Mouse (Mus musculus): ENCODE data around the gene Kctd10. TPM values are rescaled to one million over a fixed set of nuclear protein-coding genes. Genes with fewer than 3 reads are reported as not detected.

The Kctd10 gene
- polyA plus RNA-seq, 1 experiment, result 85.6 TPM

DNA sequence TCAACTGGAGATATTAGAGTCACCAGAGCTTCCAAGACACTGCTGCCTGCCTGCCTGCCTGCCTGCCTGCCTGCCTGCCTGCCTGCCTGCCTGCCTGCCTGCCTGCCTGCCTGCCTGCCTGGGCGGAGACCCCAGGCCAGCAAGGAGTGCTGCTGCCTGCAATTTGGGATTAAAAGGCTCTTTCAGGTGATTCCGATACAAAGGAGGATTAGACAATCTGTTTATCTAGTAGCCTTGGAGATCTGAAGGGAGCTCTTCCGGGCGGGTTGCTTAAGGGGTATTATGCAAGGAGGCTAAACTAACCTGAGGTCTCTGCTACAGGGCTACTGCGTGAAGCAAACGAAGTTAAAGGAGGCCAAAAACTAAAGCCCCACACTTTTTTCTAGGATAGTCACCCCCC, 1.4 kb downstream of the Kctd10 start:
- DNase-seq (ENCODE audit: low read depth), result no peak

DNA sequence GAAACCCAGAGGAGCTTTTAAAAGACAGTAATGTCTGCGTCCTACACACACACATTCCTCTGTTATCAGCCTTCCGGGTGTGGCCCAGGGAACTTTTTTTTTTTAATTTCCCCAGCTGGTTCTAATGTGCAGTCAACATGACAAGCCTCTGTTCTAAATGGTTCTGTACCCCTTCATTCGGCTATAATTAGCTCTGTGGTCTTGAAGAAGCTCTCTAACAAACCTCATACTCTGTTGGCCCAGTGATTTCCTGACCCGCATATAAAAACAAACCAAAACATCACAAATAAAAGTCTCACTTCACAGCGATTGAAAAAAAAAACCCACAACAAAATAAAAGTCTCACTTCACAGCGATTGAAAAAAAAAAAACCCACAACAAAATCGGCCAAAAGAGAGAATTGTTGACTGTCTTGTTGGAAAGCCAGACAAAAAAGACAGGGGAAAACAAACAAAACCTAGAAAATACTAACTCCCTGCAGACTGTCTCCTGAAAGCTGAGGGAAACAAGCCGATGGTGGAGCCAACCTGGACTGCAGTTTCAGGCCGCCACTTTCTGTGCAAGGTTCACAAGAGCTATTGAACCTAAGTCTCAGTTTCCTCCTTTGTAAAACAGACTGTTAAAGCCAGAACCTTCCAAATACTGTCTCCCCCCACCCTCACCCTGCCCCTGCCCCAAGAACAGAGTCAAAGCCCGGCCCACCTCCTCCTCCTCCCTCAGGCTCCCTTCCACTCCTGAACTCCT, 2.0 kb downstream of the Kctd10 start:
- DNase-seq (ENCODE audit: low read depth), result no peak

DNA sequence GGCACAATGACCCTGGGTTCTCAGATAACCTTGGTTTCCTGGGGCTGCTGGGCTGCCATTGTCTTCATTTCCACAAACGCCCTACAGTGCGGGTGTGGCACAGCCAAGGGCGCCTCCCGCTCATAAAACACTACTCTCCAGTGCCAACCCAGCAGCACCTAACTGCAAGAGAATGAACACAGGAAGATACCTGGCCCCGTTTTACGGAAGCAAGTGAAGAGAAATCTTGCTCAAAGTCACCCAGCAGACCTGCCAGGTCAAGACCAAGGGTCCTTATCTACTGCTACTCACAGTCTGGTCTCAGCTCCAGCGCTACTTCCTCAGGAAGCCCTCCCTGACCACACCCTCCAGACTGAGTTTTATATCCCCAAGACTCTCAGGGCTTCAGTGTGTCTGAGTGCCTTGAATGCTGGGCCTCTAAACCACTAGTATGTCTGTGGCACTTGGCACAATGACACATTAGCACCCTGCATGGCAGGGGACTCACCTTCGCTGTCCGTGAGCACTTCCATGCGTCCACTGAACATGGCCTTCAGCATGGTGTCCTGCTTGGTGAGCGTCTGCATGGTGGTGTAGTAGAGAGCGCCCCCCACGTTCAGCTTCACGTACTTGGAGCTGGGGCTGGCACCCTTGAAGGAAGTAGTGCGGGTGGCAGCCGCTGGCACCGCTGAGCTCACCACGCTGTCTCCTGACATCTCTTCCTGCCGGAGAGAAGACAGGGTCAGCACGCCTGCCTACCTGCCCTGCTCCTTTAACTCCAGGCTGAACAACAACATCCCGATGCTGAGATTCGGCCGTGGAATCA, 5.7 kb downstream of the Kctd10 start:
- no peak for DNase-seq (ENCODE audit: low read depth)

DNA sequence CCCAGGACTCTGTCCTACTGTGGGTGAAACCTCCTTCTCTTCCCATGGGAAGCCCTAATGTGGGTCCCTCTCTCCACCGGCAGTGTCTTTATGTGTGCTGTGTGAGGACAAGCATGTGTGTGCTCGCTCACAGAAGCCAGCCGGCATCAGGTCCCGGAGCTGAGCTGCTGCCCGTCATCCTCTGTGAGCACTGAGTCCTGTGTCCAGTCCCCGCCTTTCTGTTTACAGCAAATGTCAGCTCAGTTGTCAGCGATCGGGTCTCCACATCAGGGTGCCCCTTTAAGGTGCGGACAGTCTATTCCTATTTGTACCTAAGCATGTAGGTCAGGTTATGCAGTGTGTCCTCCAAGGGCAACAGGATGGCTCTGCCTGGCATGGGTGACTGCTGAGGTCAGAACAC, 6.7 kb downstream of the Kctd10 start:
- DNase-seq (ENCODE audit: low read depth), result no peak

DNA sequence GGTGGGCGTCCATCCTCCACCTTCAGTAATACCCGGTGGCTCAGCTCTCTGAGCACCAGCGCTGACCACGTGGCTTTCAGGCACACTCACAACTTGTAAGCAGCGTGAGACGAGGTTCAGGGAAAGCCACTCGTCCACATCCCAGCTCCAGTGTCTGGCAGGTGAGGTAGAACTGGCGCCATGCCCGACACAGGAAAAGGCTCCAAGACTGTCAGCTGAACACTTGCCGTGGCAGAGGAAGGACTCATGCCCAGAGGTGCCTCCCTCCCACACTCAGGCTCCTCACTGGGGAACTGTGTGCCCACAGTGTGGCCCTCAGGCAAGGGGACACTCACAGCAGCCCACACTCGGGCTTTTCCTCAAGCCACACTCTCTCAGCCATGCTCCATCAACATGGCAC, 7.1 kb downstream of the Kctd10 start:
- no peak for DNase-seq (ENCODE audit: low read depth)

DNA sequence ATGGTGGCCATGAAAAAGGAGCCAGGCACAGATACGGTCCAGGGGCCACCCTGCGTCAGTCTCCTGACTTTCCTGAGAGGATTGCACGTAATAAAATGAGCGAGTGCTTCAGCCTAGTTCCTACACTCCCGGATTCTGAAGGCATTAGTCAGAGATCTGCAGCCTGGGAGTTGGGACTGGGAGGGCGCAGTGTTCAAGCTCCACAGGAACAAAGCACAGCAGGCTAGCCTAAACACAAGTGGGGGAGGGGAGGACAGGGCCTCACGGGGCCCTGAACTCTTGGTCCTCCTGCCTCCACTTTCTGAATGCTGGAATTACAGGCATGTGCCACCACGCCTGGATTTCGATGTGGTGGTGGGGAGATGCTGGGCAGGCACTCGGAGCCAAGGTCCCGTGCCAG, 7.7 kb downstream of the Kctd10 start:
- DNase-seq (ENCODE audit: low read depth), result no peak

DNA sequence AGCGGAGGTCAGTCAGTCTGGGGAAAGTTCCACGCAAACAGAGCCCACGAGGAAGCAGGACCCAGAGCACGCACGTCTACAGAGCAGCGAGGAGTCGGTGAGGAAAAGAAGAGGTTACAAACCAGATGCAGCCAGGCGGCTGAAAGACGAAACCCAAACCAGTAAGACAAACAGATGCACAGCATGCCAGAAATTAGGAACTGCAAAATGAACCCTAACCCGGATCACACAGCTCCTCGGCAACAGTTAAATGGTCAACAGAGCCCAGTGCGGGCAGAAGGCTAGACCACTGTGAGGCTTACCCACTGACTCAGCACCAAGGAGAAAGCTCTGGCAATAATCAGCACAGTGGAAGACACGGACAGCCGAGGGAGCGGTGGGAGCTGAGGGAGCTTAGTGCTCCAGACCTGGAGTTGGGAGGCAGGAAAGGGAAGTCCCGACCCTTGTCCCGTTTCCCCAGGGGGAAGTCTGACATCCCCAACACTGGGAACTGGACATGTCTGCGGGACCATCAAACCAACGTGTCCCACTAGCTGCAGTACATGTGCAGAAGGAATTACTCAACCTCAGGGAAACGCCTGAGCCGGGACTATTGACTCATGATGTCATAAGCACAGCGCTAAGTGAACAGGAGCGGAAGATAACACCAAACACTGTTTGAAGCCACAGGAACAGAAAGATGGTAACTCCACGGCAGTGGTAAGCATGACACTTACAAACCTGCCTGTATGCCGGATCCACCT, 8.4 kb downstream of the Kctd10 start:
- DNase-seq (ENCODE audit: low read depth), result no peak

DNA sequence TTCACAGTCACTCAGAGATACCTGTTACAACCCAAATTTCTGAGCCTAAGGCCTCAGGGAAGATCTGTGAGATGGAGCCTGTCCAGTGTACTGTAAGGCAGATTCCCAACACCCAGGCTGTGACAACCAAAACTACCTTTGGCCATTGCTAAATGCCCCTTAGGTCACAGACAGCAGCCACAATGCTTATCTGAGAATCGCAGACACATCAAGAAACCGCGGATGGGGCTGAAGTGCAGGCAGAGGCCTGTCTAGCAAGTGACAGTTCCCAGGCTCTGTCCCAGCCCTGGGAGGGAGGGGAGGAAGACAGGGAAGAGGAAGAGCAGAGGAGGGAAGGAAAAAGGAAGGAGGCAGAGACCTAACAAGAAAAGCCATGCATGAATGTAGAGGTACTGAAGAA, 9.0 kb downstream of the Kctd10 start:
- DNase-seq (ENCODE audit: low read depth), result no peak

DNA sequence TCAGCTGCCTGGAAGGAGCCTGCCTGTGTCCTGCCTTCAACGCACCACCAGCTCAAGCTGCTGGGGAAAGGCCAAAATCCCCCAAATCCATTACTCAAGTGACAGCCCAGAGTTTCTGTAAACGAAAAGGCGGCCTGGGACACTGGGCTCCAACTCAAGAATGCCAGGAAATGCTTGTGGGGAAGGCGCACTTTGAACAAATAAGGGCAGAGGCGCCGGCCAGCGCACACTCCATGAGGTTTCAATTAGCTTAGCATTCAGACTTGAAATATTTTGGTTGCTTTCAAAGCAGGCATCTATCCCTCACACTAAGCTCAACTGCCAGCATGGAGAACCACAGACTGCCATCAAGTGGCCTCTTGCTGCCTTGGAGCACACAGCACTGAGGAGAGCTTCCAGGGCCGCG, 9.9 kb downstream of the Kctd10 start:
- DNase-seq (ENCODE audit: low read depth), result no peak

DNA sequence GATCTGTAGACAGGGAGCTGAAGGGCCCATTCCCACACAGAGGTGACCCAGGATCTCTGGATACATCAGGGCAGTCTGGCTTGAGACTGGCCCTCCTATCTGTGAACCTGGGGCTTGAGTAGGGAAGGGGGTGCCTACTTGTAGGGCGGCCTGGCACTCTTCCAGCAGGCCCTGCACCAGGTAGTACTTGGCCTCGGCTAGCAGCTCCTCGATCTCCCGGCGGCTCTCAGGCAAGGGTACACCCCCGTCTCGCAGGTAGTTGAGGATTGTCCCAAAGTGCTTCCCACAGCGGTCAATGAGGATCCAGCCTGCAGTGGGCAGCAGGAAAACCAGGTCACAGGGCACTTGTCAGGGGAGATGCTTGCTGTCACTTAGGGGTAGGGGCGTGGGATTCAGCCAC, 10.4 kb downstream of the Kctd10 start:
- DNase-seq (ENCODE audit: low read depth), result no peak

DNA sequence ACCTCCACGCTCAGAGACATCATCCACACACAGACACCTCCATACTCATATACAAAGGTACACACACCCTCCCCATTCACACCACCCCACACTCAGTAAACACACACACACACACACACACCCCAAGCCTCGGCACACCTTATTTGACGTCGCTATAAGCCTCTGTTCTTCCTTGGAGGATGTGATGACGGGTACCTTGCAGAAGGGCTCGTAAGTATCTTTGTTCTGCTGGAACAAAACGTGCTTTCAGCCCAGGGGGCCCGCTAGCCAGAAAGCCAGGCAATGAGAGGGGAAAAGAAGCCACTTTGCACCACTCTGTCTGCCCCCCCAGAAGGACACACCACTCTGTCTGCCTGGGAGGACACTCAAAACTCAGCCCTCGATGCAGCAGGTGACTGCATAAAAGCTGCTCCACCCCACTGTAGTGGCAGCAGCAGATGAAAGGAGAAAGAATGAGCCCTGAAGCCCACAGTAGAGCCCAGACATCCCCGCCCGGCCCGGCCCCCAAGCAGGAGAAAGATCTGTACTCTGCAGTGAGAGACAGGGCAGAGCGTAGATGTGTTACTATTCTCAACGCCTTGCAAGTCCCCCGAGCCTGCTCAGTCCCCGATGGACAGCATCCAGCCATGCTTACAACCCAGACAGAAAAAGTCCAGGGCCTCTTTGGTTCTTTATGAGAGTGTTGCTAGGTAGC, 11.4 kb downstream of the Kctd10 start:
- DNase-seq (ENCODE audit: low read depth), result no peak

DNA sequence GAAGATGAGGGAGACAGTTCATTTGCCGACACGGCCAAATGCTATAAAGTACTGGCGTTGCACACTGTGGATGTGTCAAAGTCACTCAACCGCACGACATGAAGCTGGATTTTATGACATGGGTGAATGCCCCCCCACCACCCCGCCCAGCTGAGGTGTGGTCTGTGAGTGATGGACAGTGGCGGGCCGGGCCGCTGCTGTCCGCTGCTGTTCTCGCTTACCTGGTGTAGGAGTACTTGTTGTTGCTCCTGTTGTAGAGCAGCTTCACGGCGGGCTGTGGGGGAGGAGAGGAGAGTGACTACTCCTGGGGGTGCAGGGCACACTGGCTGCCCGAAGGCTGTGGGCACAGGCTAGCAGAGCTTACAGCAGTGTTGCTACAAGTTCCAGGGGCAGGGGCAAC, 12.2 kb downstream of the Kctd10 start:
- no peak for DNase-seq (ENCODE audit: low read depth)

DNA sequence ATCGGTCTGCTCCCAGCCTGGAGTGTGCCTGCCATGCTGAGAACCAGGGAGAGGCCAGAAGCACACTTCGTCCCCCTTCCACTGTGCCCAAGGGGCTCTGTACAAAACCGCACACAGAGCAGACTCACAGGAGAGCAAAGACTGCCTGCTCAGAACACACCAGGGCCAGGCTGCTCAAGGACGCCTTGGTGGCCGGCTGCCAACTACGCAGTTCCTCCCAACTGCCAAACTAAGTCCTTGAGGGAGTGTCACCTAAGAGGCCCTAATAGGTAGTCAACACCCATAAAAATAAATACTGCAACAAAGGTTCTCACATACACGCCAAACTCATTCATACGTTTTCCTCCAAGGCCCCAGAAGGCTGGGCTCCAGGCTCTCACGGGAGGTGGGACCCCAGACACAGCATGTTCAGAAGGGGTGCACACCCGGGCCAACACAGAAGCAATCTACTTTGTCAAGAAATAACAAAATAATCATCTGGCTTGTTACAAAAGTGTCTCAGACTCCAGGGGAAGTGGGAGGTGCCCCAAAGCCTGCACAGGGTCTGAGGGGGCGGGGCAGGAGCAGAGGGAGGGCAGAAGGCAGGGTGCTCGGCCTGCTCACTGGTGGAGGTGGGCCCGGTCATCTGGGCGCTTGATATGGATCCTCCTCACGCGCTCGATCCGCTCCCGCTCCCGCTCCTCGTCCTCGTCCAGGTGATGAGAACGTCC, 15.1 kb downstream of the Kctd10 start:
- DNase-seq (ENCODE audit: low read depth), result no peak

DNA sequence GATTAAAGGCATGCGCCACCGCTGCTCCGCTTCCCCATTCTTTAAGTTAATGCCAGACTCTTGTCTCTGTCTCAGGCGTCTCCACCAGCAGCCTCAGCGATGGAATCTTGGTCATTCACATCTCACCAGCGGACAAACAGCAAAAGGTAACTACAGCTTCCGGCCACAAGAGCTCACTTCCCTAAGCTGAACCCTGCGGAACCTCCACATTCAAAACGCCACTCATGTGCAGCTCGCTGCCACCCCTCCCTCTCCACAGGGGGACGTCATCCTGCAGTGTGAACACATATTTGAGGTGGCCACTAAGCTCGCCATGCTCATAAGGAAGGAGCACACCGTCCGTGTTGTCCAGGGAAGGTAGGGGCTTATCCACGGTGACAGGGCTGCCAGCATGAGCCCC, 19.3 kb downstream of the Kctd10 start:
- DNase-seq (ENCODE audit: low read depth), result no peak

DNA sequence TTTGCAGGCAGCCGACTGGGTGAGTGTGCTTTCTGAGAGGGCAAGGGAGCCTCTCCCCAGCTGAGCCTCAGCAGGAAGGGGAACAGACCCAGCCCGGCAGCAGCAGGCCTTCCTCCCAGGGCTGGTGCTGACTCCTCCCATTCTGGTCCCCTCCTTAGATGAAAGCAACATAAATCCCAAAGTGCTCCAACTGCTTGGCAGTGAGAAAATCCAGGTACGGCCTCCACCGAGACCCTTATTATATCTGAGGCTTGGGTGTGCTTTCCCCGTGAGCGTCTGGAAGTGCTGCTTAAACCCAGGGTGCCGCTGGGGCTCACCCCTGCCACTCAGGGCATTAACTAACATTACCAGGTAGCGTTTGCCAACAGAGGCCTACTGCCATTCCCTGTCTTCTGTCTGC, 20.7 kb downstream of the Kctd10 start:
- no peak for DNase-seq (ENCODE audit: low read depth)

DNA sequence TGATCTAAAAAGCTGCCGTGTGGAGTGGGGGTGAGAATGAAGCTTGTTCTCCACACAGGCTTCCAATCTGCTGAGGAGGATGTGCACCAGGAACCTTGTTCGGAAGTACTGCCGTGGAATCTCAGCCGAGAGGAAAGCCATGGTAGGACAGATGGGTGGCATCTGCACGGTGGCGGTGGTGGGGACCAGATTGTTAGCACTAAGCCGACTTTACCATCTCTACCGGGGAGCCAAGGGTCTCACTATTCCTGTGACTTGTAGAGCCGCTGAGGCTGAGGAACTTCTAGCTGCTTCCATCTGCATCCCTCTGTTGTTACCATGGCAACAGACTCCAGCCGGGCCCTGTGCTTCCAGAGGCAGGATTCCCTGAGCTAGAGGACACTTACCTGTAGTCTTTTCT, 21.5 kb downstream of the Kctd10 start:
- no peak for DNase-seq (ENCODE audit: low read depth)

DNA sequence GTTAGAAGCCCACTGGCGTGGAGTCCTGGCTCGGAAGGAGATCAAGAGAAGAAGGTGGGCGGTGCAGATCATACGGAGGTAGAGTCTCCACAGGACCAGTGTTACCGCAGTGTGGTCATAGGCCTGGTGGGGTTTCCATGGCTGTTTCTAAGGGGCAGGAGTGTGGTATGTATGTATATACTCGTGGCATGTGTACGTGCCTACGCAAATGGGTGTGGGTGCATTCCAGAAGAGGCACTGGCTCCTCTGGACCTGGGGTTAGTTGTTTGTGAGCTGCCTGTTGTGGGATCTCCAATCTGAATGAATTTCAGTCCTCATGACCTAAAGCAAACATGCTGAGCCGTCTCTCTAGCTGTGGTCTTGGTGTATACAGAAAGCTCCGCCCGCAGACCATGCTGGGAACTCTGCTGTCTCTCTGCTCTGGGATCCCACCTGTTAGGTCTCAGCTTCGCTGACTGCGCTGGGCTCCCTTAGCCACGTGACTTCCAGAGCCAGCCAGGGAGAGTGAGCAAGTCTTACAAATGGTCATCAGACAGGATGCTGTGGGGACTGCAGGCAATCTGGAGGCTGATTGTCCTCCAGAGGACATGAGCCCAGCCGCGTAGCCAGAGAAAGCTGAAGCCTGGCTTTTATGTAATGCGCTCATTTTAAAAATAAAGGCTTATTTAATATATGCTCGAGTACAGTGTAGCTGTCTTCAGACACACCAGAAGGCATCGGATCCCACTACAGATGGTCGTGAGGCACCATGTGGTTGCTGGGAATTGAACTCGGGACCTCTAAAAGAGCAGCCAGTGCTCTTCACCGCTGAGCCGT, 23.2 kb downstream of the Kctd10 start:
- no peak for DNase-seq (ENCODE audit: low read depth)

DNA sequence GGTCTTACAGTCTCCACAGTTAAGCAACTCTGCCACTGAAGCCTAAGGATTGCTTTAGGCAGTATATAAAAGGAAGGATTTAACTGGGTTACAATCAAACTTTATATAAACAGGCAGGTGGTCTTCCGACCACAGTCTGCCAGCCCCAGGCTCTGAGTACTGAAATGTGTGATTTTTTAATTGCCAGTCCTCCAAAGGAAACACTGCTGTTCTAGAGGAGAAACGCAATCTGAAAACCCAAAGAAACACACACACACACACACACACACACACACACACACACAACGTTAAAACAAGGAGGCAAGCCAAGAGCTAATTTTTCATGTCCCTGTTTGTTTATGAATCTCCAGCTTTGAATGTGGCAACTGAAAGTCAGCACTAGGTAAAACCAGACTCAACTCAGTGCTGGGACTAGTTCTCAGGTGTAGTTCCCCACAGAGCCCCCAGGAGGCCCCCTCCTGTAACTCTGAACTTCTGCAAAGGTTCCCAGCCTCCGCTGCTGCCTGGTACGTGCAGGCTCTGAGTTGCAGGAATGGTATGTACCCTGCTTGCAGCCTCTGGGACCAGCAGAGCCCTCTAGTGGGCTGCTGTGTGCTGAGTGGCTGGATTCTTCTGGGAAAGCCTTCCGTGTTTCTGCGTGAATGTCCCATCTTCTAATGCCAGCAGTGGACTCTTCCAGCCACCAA, 23.9 kb downstream of the Kctd10 start:
- DNase-seq (ENCODE audit: low read depth), result no peak

DNA sequence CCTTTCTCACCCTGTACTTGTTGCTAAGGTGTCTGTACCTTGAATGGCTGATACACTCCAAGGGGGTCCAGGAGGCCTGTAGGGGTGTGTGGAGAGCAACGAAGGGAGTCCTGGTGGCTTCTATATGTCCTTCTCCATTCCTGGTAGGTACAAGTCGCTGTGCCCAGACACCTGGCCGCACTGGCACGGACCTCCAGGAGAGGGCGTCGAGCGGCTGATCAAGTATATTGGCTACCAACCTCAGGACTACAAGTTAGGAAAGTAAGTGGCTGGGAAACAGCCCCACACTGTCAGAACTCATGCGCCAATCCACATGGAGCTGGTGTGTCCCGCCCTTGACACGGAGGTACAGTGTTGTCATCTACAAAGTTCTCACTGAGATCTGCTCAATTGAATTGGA, 28.8 kb downstream of the Kctd10 start:
- DNase-seq (ENCODE audit: low read depth), result no peak

DNA sequence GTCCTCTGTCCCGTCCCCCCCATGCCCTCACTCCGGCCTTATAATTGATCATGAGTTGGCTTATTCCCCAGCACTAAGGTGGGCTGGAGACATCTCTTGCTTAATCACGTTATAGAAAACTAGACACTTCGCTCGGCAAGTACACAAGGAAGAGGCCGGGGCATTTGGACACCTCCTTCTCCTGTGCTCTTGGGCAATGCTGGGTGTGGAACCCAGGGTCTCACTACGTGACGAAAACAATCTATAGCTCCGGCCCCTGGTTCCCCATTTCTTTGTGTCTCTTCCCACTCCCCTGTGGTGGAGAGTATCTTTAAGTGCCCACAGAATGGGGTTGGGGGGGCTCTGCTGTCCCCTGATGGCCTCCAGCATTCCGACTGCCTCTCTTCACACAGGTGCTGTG, 33.3 kb downstream of the Kctd10 start:
- DNase-seq (ENCODE audit: low read depth), result no peak

Data from gonadal fat pad, adult 2 months (tissue).